Mouse (Mus musculus) right cerebral cortex, postnatal 14 days (tissue): Measurements from ENCODE around the gene Iqch.

Source experiments
- DNase-seq: peaks from one replicate; pipeline ENCODE4 v3.0.0; 2022

Gene Iqch

GRCm38 (mm10) chr9:63465561-63465960 is 136.7 kb downstream of the Iqch start:
- DNase-seq = no peak

GRCm38 (mm10) chr9:63462296-63462695 is 140.0 kb downstream of the Iqch start:
- peak; percentile 85 for DNase-seq

GRCm38 (mm10) chr9:63456401-63456800 is 145.9 kb downstream of the Iqch start:
- DNase-seq = no peak

- no peak for DNase-seq
Measured at GRCm38 (mm10) chr9:63454341-63454740, 148.0 kb downstream of the Iqch start.

GRCm38 (mm10) chr9:63450531-63451030 is 151.7 kb downstream of the Iqch start:
- no peak for DNase-seq

DNA sequence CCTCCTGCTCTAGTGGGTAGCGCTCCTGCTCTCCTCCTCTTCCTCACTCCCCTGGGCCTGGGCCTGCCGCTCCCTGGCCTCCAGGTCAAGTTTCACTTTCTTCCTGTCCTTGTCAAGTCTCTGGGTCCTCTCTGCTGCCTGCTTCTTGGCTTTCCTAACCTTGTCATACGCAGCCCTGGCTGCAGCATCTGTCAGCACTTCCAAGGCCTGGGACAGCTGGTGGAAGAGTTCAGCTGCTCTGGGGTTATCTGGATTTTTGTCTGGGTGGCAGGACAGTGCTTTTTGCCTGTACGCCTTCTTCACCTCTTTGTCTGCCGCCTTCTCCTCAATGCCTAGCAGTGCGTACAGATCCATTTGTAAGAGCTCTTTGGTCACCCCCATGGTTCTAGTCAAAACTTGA is 158.6 kb downstream of the Iqch start:
- DNase-seq = no peak

- DNase-seq = no peak
Measured at GRCm38 (mm10) chr9:63430652-63431051, 171.6 kb downstream of the Iqch start.

- DNase-seq = no peak
Measured at GRCm38 (mm10) chr9:63421096-63421736, 181.1 kb downstream of the Iqch start.

GRCm38 (mm10) chr9:63420396-63420795 is 181.9 kb downstream of the Iqch start:
- no peak for DNase-seq

DNA sequence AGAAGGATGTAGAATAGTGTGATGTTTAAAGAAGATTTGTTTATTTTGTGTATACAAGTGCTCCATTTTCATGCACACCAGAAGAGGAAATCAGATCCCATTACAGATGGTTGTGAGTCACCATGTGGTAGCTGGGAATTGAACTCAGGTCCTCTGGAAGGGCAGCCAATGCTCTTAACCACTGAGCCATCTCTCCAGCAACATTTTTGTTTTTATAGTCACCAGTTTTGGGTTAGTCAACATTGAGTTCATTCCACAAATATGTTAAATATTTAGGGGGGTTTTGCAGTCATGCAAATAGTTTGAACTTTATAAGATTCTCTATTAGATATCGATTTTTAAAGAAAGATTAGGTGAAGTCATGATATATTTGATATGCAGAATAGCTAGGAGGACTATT is 202.1 kb downstream of the Iqch start:
- DNase-seq = no peak

- no peak for DNase-seq
Measured at GRCm38 (mm10) chr9:63399463-63399815, 202.9 kb downstream of the Iqch start.

DNA sequence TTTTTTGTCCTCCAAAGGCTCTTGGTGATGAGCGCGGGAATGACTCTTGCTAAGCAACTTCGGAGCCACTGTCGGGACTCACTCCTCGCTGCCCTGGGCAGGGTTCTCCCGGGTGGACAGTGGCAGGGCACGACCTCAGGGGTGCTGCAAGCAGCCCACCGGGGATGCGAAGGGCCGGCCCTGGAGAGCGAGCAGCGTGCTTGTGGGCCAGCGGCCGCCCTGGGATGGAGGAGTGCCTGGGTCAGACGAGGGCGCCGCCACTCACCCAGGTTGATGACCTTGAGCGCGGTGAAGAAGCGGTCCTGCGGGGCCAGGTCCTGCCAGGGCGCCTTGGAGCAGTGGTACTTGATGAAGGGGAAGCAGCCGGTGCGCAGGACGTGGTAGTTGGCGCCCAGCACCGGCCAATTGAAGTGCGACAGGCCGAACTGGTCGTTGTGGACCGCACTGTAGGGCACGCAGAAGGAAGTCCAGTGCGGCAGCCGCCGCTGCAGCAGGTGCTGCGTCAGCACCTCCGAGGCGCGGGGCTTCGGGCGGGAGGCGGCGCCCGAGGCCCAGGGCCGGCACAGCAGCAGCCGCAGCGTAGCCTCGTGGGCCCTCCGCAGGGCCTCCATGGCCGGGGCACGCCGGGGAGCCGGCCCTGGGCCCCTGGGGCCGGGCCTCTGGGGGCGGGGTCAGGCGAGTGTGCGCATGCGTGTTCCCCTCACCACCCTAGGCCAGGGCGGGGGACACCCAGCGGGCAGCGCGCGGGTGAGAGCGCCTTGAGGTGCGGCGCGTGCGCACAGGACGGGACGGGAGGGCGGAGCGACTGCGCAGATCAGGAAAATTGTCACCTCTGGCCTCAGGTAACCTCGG is 203.5 kb downstream of the Iqch start, which contains the start of gene 2300009A05Rik:
Gene 2300009A05Rik, minus strand, starts transcription at position 636 of the 852 bp plus-strand sequence.
- peak; percentile 92 for DNase-seq

DNA sequence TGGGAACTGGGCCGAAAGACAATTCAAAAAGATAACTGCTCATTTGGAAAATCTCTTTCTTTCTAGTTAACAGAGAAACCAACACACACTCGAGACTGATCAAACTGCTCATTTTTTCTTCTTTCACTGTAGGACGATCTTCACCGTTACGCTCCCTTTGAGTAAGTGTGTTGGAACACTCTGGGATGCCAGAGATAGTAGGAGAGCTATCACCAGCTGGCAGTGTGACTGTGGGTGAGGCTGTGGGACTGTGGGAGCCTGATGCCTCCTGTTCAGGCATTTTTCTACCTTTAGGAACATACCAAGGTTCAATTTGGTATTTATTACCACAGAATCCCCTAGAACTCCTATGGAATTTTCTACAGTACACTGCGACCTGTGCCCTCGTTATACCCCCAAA is 206.7 kb downstream of the Iqch start:
- peak; percentile 9 for DNase-seq

GRCm38 (mm10) chr9:63391307-63391706 is 211.0 kb downstream of the Iqch start:
- no peak for DNase-seq

DNA sequence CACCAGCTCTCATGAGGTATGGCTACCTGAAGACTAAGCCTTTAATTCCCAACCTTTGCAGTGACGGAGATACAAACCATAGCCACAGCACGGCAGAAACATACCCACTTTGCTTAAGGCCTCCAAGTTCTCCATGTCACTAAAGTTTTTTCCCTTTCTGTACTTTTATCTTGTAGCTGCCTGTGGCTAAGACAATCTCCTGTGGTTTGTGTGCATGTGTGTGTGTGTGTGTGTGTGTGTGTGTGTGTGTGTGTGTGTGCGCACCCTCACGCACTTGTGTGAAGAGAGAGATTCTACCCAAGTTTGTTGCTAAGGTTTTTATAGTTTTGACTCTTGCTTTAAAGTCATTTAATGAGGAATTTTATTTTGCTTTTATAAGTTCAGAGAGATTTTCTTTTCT is 219.5 kb downstream of the Iqch start:
- no peak for DNase-seq

DNA sequence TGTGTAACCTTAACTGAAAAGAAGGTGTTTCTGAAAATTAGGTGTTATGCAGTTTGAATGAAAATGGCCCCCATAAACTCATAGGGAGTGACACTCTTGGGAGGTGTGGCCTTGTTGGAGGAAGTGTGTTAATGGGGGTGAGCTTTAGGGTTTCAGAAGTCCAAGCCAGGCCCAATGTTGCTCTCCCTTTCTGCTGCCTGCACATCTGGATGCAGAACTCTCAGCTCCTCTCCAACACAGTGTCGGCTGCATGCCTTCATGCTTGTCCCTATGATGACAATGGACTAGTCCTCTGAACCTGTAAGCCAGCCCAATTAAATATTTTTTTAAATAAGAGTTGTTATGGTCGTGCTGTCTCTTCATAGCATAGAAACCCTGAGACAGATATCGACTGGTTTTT is 222.0 kb downstream of the Iqch start:
- DNase-seq = no peak

GRCm38 (mm10) chr9:63378174-63378573 is 224.1 kb downstream of the Iqch start:
- DNase-seq = no peak

- DNase-seq = peak; percentile 93
Measured at GRCm38 (mm10) chr9:63377270-63378142, 224.8 kb downstream of the Iqch start, which contains the start of gene Map2k5. Gene Map2k5, minus strand, starts transcription at chr9:63377902.

- no peak for DNase-seq
Measured at GRCm38 (mm10) chr9:63373315-63373714, 229.0 kb downstream of the Iqch start.

GRCm38 (mm10) chr9:63372541-63372940 is 229.8 kb downstream of the Iqch start:
- DNase-seq = no peak
